Mouse (Mus musculus) B cell, adult 2 months (primary cell): ENCODE measurements around the gene Acadvl.
A peak's percentile ranks its signal among the peaks of the same experiment; 100 is the strongest.

Experiments used
- DNase-seq, 2 experiments: peaks; one replicate each; pipeline ENCODE4 v3.0.0; 2022

The Acadvl gene

GRCm38 (mm10) chr11:69976271-69976670 is 38.9 kb downstream of the Acadvl start:
- DNase-seq, result no peak

- no peak for DNase-seq
Measured at GRCm38 (mm10) chr11:69974907-69975306, 40.3 kb downstream of the Acadvl start.

- peak; percentile 23 to 37 for DNase-seq
Measured at GRCm38 (mm10) chr11:69970775-69971174, 44.4 kb downstream of the Acadvl start.

GRCm38 (mm10) chr11:69970222-69970621 is 45.0 kb downstream of the Acadvl start:
- no peak for DNase-seq

GRCm38 (mm10) chr11:69968793-69969192 is 46.4 kb downstream of the Acadvl start:
- no peak for DNase-seq

GRCm38 (mm10) chr11:69966860-69967517 is 48.2 kb downstream of the Acadvl start:
- no peak for DNase-seq

GRCm38 (mm10) chr11:69966006-69966859 is 49.0 kb downstream of the Acadvl start:
- DNase-seq, result peak; percentile 25 to 27

- peak in 1 of 2 experiments; percentile 32 for DNase-seq
Measured at GRCm38 (mm10) chr11:69965271-69966005, 49.8 kb downstream of the Acadvl start.

GRCm38 (mm10) chr11:69964650-69965270 is 50.5 kb downstream of the Acadvl start, which contains the start of gene Cldn7:
Cldn7 (plus strand) TSS chr11:69964779.
- no peak for DNase-seq

- DNase-seq, result peak; percentile 24 to 45
Measured at GRCm38 (mm10) chr11:69961841-69962240, 53.4 kb downstream of the Acadvl start.

- DNase-seq, result peak; percentile 40 to 51
Measured at GRCm38 (mm10) chr11:69960616-69961015, 54.6 kb downstream of the Acadvl start.
